Mouse (Mus musculus): ENCODE measurements around the gene Sox5. TPM values are rescaled to one million over a fixed set of nuclear protein-coding genes. Genes with fewer than 3 reads are reported as not detected.

The Sox5 gene
- polyA plus RNA-seq, 1 experiment from 2014 or later = 34.3 TPM

- ATAC-seq (ENCODE audit: insufficient read depth, low FRiP score, low TSS enrichment) = no peak
- Histone ChIP-seq H3K9me3 (ENCODE audit: control insufficient read depth, low read length) (no peaks in the 10 kb centered on the region), H3K4me2 (ENCODE audit: low read depth) (no peak overlapping the region), H3K4me3 (ENCODE audit: low read depth, low read length) (no peak overlapping the region), H3K36me3 (ENCODE audit: control insufficient read depth, insufficient read depth, low read length) (no peaks in the 10 kb centered on the region), H3K4me1 (ENCODE audit: control insufficient read depth, insufficient read depth, low read length) (no peaks in the 10 kb centered on the region), H3K27me3 (ENCODE audit: control insufficient read depth, insufficient read depth, low read length) (no peaks in the 10 kb centered on the region), H3K9ac (ENCODE audit: low read length) (no peak overlapping the region), H3K27ac (ENCODE audit: low read depth, low read length) (no peak overlapping the region)
- 99% methylated on average over 11 of the region's 11 CpGs for WGBS
- DNase-seq (ENCODE audit: low spot score) = no peak
These were observed 407.0 kb downstream of the Sox5 start for GRCm38 (mm10) chr6:144374810-144375209.

GRCm38 (mm10) chr6:144370699-144371098 is 411.1 kb downstream of the Sox5 start:
- Histone ChIP-seq H3K27me3 (ENCODE audit: control insufficient read depth, insufficient read depth, low read length) (no peaks in the 10 kb centered on the region), H3K9ac (ENCODE audit: low read length) (no peak overlapping the region), H3K27ac (ENCODE audit: low read depth, low read length) (no peak overlapping the region), H3K9me3 (ENCODE audit: control insufficient read depth, low read length) (no peaks in the 10 kb centered on the region), H3K4me1 (ENCODE audit: control insufficient read depth, insufficient read depth, low read length) (no peaks in the 10 kb centered on the region), H3K4me3 (ENCODE audit: low read depth, low read length) (no peak overlapping the region), H3K4me2 (ENCODE audit: low read depth) (no peak overlapping the region), H3K36me3 (ENCODE audit: control insufficient read depth, insufficient read depth, low read length) (no peaks in the 10 kb centered on the region)
- DNase-seq (ENCODE audit: low spot score) (no peak), ATAC-seq (ENCODE audit: insufficient read depth, low FRiP score, low TSS enrichment) (no peak)
- WGBS = 36% methylated on average over 10 of the region's 10 CpGs

- H3K4me3 ChIP-seq (ENCODE audit: low read depth, low read length) = no peak overlapping the region
- H3K9me3 ChIP-seq (ENCODE audit: control insufficient read depth, low read length) = no peaks in the 10 kb centered on the region
- DNase-seq (ENCODE audit: low spot score) (no peak), ATAC-seq (ENCODE audit: insufficient read depth, low FRiP score, low TSS enrichment) (no peak)
- no peak overlapping the region for H3K27ac ChIP-seq (ENCODE audit: low read depth, low read length)
- H3K27me3 ChIP-seq (ENCODE audit: control insufficient read depth, insufficient read depth, low read length) = peaks cover 4% of the 10 kb centered on the region; the same call in 1 of the 2 replicates
- no peaks in the 10 kb centered on the region for H3K4me1 ChIP-seq (ENCODE audit: control insufficient read depth, insufficient read depth, low read length)
- WGBS = 84% methylated on average over 11 of the region's 11 CpGs
- no peak overlapping the region for H3K9ac ChIP-seq (ENCODE audit: low read length)
- H3K4me2 ChIP-seq (ENCODE audit: low read depth) = no peak overlapping the region
- H3K36me3 ChIP-seq (ENCODE audit: control insufficient read depth, insufficient read depth, low read length) = no peaks in the 10 kb centered on the region
These were observed 414.1 kb downstream of the Sox5 start for GRCm38 (mm10) chr6:144367626-144368077.

- DNase-seq (ENCODE audit: low spot score) (peak; percentile 38), ATAC-seq (ENCODE audit: insufficient read depth, low FRiP score, low TSS enrichment) (no peak; the same call in 1 of the 2 replicates)
- no peak overlapping the region for H3K4me3 ChIP-seq (ENCODE audit: low read depth, low read length)
- no peak overlapping the region for H3K9ac ChIP-seq (ENCODE audit: low read length)
- H3K9me3 ChIP-seq (ENCODE audit: control insufficient read depth, low read length) = no peaks in the 10 kb centered on the region
- peaks cover 7% of the 10 kb centered on the region; the same call in 1 of the 2 replicates for H3K27me3 ChIP-seq (ENCODE audit: control insufficient read depth, insufficient read depth, low read length)
- H3K27ac ChIP-seq (ENCODE audit: low read depth, low read length) = no peak overlapping the region
- 7% methylated on average over 5 of the region's 5 CpGs for WGBS
- no peaks in the 10 kb centered on the region for H3K36me3 ChIP-seq (ENCODE audit: control insufficient read depth, insufficient read depth, low read length)
- no peak overlapping the region for H3K4me2 ChIP-seq (ENCODE audit: low read depth)
- peaks cover 6% of the 10 kb centered on the region for H3K4me1 ChIP-seq (ENCODE audit: control insufficient read depth, insufficient read depth, low read length)
These were observed 420.3 kb downstream of the Sox5 start for GRCm38 (mm10) chr6:144361267-144362038.

GRCm38 (mm10) chr6:144357081-144357480 is 424.7 kb downstream of the Sox5 start:
- H3K27me3 ChIP-seq (ENCODE audit: control insufficient read depth, insufficient read depth, low read length) = peaks cover 3% of the 10 kb centered on the region; the same call in 1 of the 2 replicates
- DNase-seq (ENCODE audit: low spot score) = no peak
- peaks cover 6% of the 10 kb centered on the region for H3K4me1 ChIP-seq (ENCODE audit: control insufficient read depth, insufficient read depth, low read length)
- H3K9me3 ChIP-seq (ENCODE audit: control insufficient read depth, low read length) = no peaks in the 10 kb centered on the region
- H3K27ac ChIP-seq (ENCODE audit: low read depth, low read length) = no peak overlapping the region
- H3K4me3 ChIP-seq (ENCODE audit: low read depth, low read length) = no peak overlapping the region
- H3K4me2 ChIP-seq (ENCODE audit: low read depth) = no peak overlapping the region
- ATAC-seq (ENCODE audit: insufficient read depth, low FRiP score, low TSS enrichment) = no peak
- WGBS = 84% methylated on average over 4 of the region's 4 CpGs
- no peaks in the 10 kb centered on the region for H3K36me3 ChIP-seq (ENCODE audit: control insufficient read depth, insufficient read depth, low read length)
- H3K9ac ChIP-seq (ENCODE audit: low read length) = no peak overlapping the region

GRCm38 (mm10) chr6:144351049-144351448 is 430.7 kb downstream of the Sox5 start:
- no peak overlapping the region for H3K4me3 ChIP-seq (ENCODE audit: low read depth, low read length)
- H3K36me3 ChIP-seq (ENCODE audit: control insufficient read depth, insufficient read depth, low read length) = no peaks in the 10 kb centered on the region
- 88% methylated on average over 6 of the region's 6 CpGs for WGBS
- H3K27me3 ChIP-seq (ENCODE audit: control insufficient read depth, insufficient read depth, low read length) = no peaks in the 10 kb centered on the region
- H3K9me3 ChIP-seq (ENCODE audit: control insufficient read depth, low read length) = no peaks in the 10 kb centered on the region
- H3K9ac ChIP-seq (ENCODE audit: low read length) = no peak overlapping the region
- DNase-seq (ENCODE audit: low spot score) (no peak), ATAC-seq (ENCODE audit: insufficient read depth, low FRiP score, low TSS enrichment) (no peak)
- H3K27ac ChIP-seq (ENCODE audit: low read depth, low read length) = no peak overlapping the region
- no peak overlapping the region for H3K4me2 ChIP-seq (ENCODE audit: low read depth)
- H3K4me1 ChIP-seq (ENCODE audit: control insufficient read depth, insufficient read depth, low read length) = no peaks in the 10 kb centered on the region

- Histone ChIP-seq H3K27me3 (ENCODE audit: control insufficient read depth, insufficient read depth, low read length) (no peaks in the 10 kb centered on the region), H3K4me3 (ENCODE audit: low read depth, low read length) (no peak overlapping the region), H3K27ac (ENCODE audit: low read depth, low read length) (no peak overlapping the region), H3K4me1 (ENCODE audit: control insufficient read depth, insufficient read depth, low read length) (no peaks in the 10 kb centered on the region), H3K9me3 (ENCODE audit: control insufficient read depth, low read length) (0 out of 2 replicates have a peak, but pooled peaks cover 2% of the 10 kb centered on the region), H3K36me3 (ENCODE audit: control insufficient read depth, insufficient read depth, low read length) (no peaks in the 10 kb centered on the region), H3K9ac (ENCODE audit: low read length) (no peak overlapping the region), H3K4me2 (ENCODE audit: low read depth) (no peak overlapping the region)
- no peak for DNase-seq (ENCODE audit: low spot score)
- ATAC-seq (ENCODE audit: insufficient read depth, low FRiP score, low TSS enrichment) = no peak
- 81% methylated on average over 11 of the region's 11 CpGs for WGBS
These were observed 438.4 kb downstream of the Sox5 start for GRCm38 (mm10) chr6:144343338-144343737.

GRCm38 (mm10) chr6:144339554-144339953 is 442.2 kb downstream of the Sox5 start:
- H3K9me3 ChIP-seq (ENCODE audit: control insufficient read depth, low read length) = 0 out of 2 replicates have a peak, but pooled peaks cover 2% of the 10 kb centered on the region
- no peaks in the 10 kb centered on the region for H3K27me3 ChIP-seq (ENCODE audit: control insufficient read depth, insufficient read depth, low read length)
- H3K4me2 ChIP-seq (ENCODE audit: low read depth) = no peak overlapping the region
- no peak for ATAC-seq (ENCODE audit: insufficient read depth, low FRiP score, low TSS enrichment)
- no peak overlapping the region for H3K4me3 ChIP-seq (ENCODE audit: low read depth, low read length)
- DNase-seq (ENCODE audit: low spot score) = no peak
- 95% methylated on average over 3 of the region's 3 CpGs for WGBS
- no peaks in the 10 kb centered on the region for H3K36me3 ChIP-seq (ENCODE audit: control insufficient read depth, insufficient read depth, low read length)
- H3K4me1 ChIP-seq (ENCODE audit: control insufficient read depth, insufficient read depth, low read length) = 0 out of 2 replicates have a peak, but pooled peaks cover 3% of the 10 kb centered on the region
- no peak overlapping the region for H3K27ac ChIP-seq (ENCODE audit: low read depth, low read length)
- no peak overlapping the region for H3K9ac ChIP-seq (ENCODE audit: low read length)

GRCm38 (mm10) chr6:144339006-144339405 is 442.8 kb downstream of the Sox5 start:
- no peak for ATAC-seq (ENCODE audit: insufficient read depth, low FRiP score, low TSS enrichment)
- no peak overlapping the region for H3K4me3 ChIP-seq (ENCODE audit: low read depth, low read length)
- DNase-seq (ENCODE audit: low spot score) = peak; percentile 32
- 0 out of 2 replicates have a peak, but pooled peaks cover 2% of the 10 kb centered on the region for H3K9me3 ChIP-seq (ENCODE audit: control insufficient read depth, low read length)
- H3K4me1 ChIP-seq (ENCODE audit: control insufficient read depth, insufficient read depth, low read length) = 0 out of 2 replicates have a peak, but pooled peaks cover 3% of the 10 kb centered on the region
- H3K36me3 ChIP-seq (ENCODE audit: control insufficient read depth, insufficient read depth, low read length) = no peaks in the 10 kb centered on the region
- 68% methylated on average over 13 of the region's 13 CpGs for WGBS
- no peak overlapping the region for H3K4me2 ChIP-seq (ENCODE audit: low read depth)
- no peaks in the 10 kb centered on the region for H3K27me3 ChIP-seq (ENCODE audit: control insufficient read depth, insufficient read depth, low read length)
- no peak overlapping the region for H3K27ac ChIP-seq (ENCODE audit: low read depth, low read length)
- H3K9ac ChIP-seq (ENCODE audit: low read length) = no peak overlapping the region
